Mouse (Mus musculus): ENCODE data around the gene Bicc1.

DNA sequence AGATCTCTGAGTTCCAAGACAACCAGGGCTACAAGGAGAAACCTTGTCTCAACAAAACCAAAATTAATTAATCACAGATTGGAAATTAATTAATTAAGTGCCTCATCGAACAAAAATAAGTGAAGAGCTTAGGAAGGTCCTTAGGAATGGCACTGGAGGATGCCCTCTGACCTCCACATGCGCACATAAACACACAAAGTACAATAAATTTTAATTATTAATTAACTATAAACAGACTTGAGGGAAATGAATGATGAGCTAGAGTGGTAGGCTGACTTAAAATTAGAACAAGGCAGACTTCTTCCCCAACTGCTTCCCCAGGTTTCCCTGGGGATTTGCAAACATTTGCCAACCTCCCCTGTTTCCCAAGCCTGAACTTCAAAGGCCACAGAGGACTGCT is 21.6 kb upstream of the Bicc1 start:
- TF ChIP-seq CTCF (IDR thresholded peaks at IDR 0.05; ENCODE audit: low read depth) (no peak), EP300 (IDR thresholded peaks at IDR 0.05; ENCODE audit: low read depth) (no peak)
